Mouse (Mus musculus) embryonic fibroblast, embryonic 13.5 days (primary cell): ENCODE measurements around the gene Dpy19l3.

ENCODE experiments used
- CTCF ChIP-seq: IDR thresholded peaks from 2 replicates; pipeline ENCODE4 v1.5.1; 2011; ENCODE audit warnings: mild to moderate bottlenecking, control low read depth, low read length, moderate library complexity, borderline replicate concordance; ENCODE audit not compliant: insufficient read depth
- POLR2A ChIP-seq: IDR thresholded peaks from 2 replicates; pipeline ENCODE4 v1.6.1; 2011; ENCODE audit warnings: low read depth, mild to moderate bottlenecking, control low read depth, low read length, moderate library complexity

- TF ChIP-seq CTCF (no peak), POLR2A (no peak)
Measured at GRCm38 (mm10) chr7:35678976-35679375, 75.3 kb downstream of the Dpy19l3 start.
